Mouse (Mus musculus) cortical plate, adult 2 months (tissue): ENCODE results near the gene Cpne8. TPM values are rescaled to one million over a fixed set of nuclear protein-coding genes. Genes with fewer than 3 reads are reported as not detected.
"Not testable (repeated sequence)": the region's sequence is repeated elsewhere in the genome, so short reads cannot be mapped to it uniquely, and the experiment has no call there.

Source experiments
- H3K27ac ChIP-seq: fragments of 200-500 bp; 2 replicates; pipeline ENCODE4 v1.5.1; 2012; ENCODE audit warnings: low read length, control low read depth, inconsistent platforms; ENCODE audit not compliant: insufficient read depth
- H3K4me1 ChIP-seq: fragments of 200-500 bp; 2 replicates; pipeline ENCODE4 v1.6.1; 2011; ENCODE audit warnings: low read length; ENCODE audit not compliant: control insufficient read depth, insufficient read depth
- H3K4me3 ChIP-seq: fragments of 200-500 bp; 2 replicates; pipeline ENCODE4 v1.5.1; 2011; ENCODE audit warnings: mild to moderate bottlenecking, low read length, control low read depth; ENCODE audit not compliant: insufficient read depth
- CTCF ChIP-seq: fragments of 200-500 bp; IDR thresholded peaks from 2 replicates; pipeline ENCODE4 v1.5.1; 2011; ENCODE audit warnings: mild to moderate bottlenecking, control low read depth, low read length; ENCODE audit not compliant: insufficient read depth; ENCODE audit errors: extremely low read depth
- POLR2A ChIP-seq: fragments of 200-500 bp; IDR thresholded peaks from 2 replicates; pipeline ENCODE4 v1.6.1; 2011; ENCODE audit warnings: mild to moderate bottlenecking, low read length, control low read depth; ENCODE audit not compliant: insufficient read depth; ENCODE audit errors: extremely low read depth
- polyA plus RNA-seq: library from polyadenylated mRNA; depleted of rRNA; stranded (reverse); fragments of >200 nt; gene quantifications from 2 replicates; pipeline ENCODE4 v1.2.3, GENCODE M21; 2012

Cpne8 gene
- polyA plus RNA-seq, 1 experiment = 32.7 TPM

DNA sequence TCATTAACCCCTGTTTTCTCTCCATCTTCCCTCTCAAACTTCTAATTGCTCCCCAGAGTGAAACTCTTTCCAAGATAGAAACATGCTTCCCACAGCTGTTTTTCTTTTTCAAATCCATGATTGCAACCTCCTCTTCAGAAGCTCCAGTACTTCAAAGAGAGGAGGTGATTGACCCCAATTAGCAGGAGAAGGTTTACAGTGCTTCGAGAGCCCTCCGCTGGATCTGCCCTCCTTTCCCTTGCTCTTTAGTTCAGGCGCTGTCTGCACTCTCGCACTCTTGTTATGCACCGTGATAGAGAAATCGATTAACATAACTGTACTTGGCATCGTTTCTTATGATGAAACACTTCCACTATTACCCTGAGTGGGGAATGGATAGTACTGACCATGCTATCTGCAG is 143.5 kb downstream of the Cpne8 start:
- Histone ChIP-seq H3K4me3 (no peak overlapping the region), H3K4me1 (no peaks in the 10 kb centered on the region)
- TF ChIP-seq CTCF (no peak), POLR2A (no peak)

DNA sequence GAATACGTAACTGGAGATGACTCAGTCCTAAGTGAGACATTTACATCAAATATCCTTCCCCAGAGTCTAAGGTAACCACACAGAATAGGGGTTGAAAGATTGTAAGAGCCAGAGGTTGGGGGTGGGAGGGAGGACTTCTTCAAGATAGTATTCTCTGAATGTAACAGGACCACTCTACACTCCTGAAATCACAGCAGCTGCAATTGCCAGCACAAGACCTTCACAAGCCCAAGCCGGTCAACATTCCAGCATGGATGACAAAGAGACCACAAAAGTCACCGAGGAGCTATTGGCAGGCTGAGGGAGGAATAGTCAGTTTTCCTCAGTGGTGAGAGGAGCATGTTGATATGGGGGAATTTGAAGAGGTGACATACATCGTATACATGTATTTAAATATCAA is 166.5 kb downstream of the Cpne8 start:
- no peak overlapping the region for H3K4me3 ChIP-seq
- no peak for TF ChIP-seq POLR2A
- TF ChIP-seq CTCF = no peak
- no peak overlapping the region for H3K27ac ChIP-seq
- no peaks in the 10 kb centered on the region for H3K4me1 ChIP-seq

More for the DNA sequence above, 143.5 kb downstream of the Cpne8 start:
- H3K27ac ChIP-seq = no peak overlapping the region

GRCm38 (mm10) chr15:90497080-90497479 is 182.2 kb downstream of the Cpne8 start:
- TF ChIP-seq CTCF (no peak), POLR2A (no peak)
- H3K4me3 ChIP-seq = no peak overlapping the region
- H3K4me1 ChIP-seq = no peaks in the 10 kb centered on the region
- no peak overlapping the region for H3K27ac ChIP-seq

DNA sequence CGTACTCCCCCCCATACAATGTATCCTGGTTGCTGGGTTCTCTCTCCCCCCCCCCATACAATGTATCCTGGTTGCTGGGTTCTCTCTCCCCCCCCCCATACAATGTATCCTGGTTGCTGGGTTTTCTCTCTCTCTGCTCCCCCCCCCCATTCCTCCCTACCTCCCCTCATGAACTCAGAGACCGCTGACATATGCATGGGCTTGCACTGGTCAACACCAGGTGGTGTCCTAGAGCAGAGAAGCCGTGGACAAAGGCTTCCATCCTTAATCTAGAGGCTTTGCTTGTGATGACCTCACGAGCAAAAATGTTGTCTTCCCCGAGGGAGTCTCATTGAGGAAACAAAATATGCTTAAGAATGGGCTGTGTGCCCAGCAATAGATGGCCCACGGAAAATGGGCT is 187.7 kb downstream of the Cpne8 start:
- no peak for TF ChIP-seq CTCF
- no peak for TF ChIP-seq POLR2A
- Histone ChIP-seq H3K4me3 (no peak overlapping the region), H3K4me1 (no peaks in the 10 kb centered on the region), H3K27ac (no peak overlapping the region)

- H3K27ac ChIP-seq = no peak overlapping the region
- no peak overlapping the region for H3K4me3 ChIP-seq
- H3K4me1 ChIP-seq = no peaks in the 10 kb centered on the region
- no peak for TF ChIP-seq POLR2A
- no peak for TF ChIP-seq CTCF
These were observed 189.0 kb downstream of the Cpne8 start for GRCm38 (mm10) chr15:90490186-90490585.

GRCm38 (mm10) chr15:90470561-90470960 is 208.7 kb downstream of the Cpne8 start:
- not testable (repeated sequence) for H3K27ac ChIP-seq, H3K4me3 ChIP-seq, H3K4me1 ChIP-seq

DNA sequence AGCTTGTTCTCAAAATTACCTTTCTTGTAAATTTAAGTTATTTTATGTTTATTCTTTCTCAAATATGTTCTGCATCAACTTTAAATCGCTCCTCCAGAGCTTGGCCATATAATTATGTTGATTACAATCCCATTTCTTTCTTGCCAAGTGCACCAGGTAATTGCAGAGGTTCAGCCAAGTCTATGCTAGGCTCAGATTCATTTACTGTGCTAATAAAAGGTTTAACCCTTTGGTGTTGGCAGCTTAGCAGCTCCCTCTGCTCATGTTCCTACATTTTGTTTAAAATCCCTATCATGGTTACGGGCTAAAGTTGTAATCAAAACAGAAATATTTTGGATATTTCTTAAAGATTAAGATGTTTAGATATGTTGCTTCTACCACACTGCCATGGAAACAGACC is 216.0 kb downstream of the Cpne8 start:
- no peaks in the 10 kb centered on the region for H3K4me1 ChIP-seq
- TF ChIP-seq POLR2A (no peak), CTCF (no peak)
- no peak overlapping the region for H3K27ac ChIP-seq
- no peak overlapping the region for H3K4me3 ChIP-seq

GRCm38 (mm10) chr15:90446076-90446475 is 233.2 kb downstream of the Cpne8 start:
- H3K27ac ChIP-seq = no peak overlapping the region
- no peaks in the 10 kb centered on the region for H3K4me1 ChIP-seq
- no peak overlapping the region for H3K4me3 ChIP-seq
- TF ChIP-seq POLR2A = no peak
- no peak for TF ChIP-seq CTCF
